Mouse (Mus musculus): ENCODE measurements around the gene Birc5. TPM values are rescaled to one million over a fixed set of nuclear protein-coding genes. Genes with fewer than 3 reads are reported as not detected.

Gene Birc5
- total and polyA plus RNA-seq, 3 experiments: 193 to 289 (median 270) TPM

DNA sequence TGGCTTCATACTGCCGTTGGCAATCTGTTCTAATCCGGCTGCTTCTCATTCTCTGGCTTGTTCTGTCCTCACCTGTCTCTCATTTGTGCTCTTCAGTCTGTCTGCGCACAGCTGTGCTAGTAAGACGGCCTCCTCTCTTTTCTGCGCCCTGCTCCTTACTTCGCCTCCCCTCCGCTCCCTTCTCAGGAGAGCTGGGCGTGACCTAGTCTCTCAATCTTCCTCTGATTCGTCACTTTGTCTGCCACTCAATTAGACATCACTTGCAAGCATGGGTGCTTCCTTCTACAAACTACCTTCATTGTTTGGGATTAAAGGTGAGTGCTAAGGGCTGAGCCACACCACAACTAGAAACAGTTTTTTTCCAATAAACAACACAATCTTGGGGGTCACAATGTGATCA, 5.2 kb downstream of the Birc5 start:
- no peak overlapping the region for H3K4me3 ChIP-seq (replicated peaks in 1 of 3; ENCODE audit: low read depth in 2 of 3, low read length in 2 of 3, poor library complexity in 1 of 3)
- no peaks in the 10 kb centered on the region for H3K27me3 ChIP-seq (replicated peaks)
- H3K79me2 ChIP-seq (replicated peaks; ENCODE audit: control insufficient read depth, extremely low read depth, insufficient read depth, poor library complexity, severe bottlenecking): peaks cover 36% of the 10 kb centered on the region
- no peak overlapping the region for H3K27ac ChIP-seq (ENCODE audit: insufficient read depth, low read depth)
- peaks cover 4 to 19% of the 10 kb centered on the region in 2 experiments for H3K4me1 ChIP-seq (ENCODE audit: control insufficient read depth in 1 of 2, insufficient read depth in 2 of 2)
- DNase-seq (ENCODE audit: extremely low read depth): no peak
- H3K36me3 ChIP-seq (replicated peaks in 1 of 2; ENCODE audit: control insufficient read depth in 1 of 2, insufficient read depth in 1 of 2, low read length in 1 of 2): peaks cover 48 to 80% of the 10 kb centered on the region in 2 experiments
- H3K9me3 ChIP-seq (replicated peaks; ENCODE audit: low read length): peaks cover 13% of the 10 kb centered on the region
- TF ChIP-seq POLR2AphosphoS2 (IDR thresholded peaks at IDR 0.05; ENCODE audit: low read depth, low read length): no peak
- TF ChIP-seq KAT2A (IDR thresholded peaks at IDR 0.05; ENCODE audit: insufficient replicate concordance, low read length): no peak
- no peak overlapping the region for H3K9ac ChIP-seq (ENCODE audit: insufficient read depth, low read depth)
- no peak overlapping the region for H3K4me2 ChIP-seq (ENCODE audit: insufficient read depth, low read depth, poor library complexity, severe bottlenecking)
- in situ Hi-C loops (cut with MboI; ENCODE audit: low pct_ligation_motif_present, low pct_unique_long_range_greater_than_20kb, low sequenced_read_pairs) (no loop called here), dilution Hi-C loops (cut with MboI; ENCODE audit: extremely low pct_ligation_motif_present, extremely low pct_unique_long_range_greater_than_20kb, low sequenced_read_pairs) (no loop called here)

DNA sequence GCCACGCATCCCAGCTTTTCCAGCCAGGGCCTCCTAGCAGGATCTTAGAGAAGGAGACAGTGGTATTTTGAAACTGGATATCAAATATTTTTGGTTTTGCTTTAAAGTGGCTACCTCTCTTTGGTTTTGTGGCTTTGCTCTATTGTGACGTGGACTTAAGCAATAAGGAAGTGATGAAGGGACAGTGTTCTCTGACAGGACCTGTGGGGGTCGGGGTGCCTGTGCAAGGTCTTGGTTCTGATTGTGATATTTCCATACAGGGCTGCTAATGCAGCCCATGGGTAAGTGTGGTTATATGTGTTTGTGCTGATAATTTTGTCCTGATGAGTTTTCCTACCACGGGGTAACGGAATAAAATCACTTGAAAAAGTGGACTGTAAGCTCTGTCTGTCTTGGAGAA, 6.3 kb downstream of the Birc5 start:
- Histone ChIP-seq H3K27me3 (replicated peaks) (no peaks in the 10 kb centered on the region), H3K36me3 (replicated peaks in 1 of 2; ENCODE audit: control insufficient read depth in 1 of 2, insufficient read depth in 1 of 2, low read length in 1 of 2) (peaks cover 48 to 81% of the 10 kb centered on the region in 2 experiments), H3K4me2 (ENCODE audit: insufficient read depth, low read depth, poor library complexity, severe bottlenecking) (no peak overlapping the region), H3K27ac (ENCODE audit: insufficient read depth, low read depth) (no peak overlapping the region), H3K4me3 (replicated peaks in 1 of 3; ENCODE audit: low read depth in 2 of 3, low read length in 2 of 3, poor library complexity in 1 of 3) (no peak overlapping the region), H3K4me1 (ENCODE audit: control insufficient read depth in 1 of 2, insufficient read depth in 2 of 2) (peaks cover 2 to 17% of the 10 kb centered on the region in 2 experiments), H3K9ac (ENCODE audit: insufficient read depth, low read depth) (no peak overlapping the region), H3K79me2 (replicated peaks; ENCODE audit: control insufficient read depth, extremely low read depth, insufficient read depth, poor library complexity, severe bottlenecking) (peaks cover 25% of the 10 kb centered on the region), H3K9me3 (replicated peaks; ENCODE audit: low read length) (peaks cover 13% of the 10 kb centered on the region)
- no peak for TF ChIP-seq ZKSCAN1 (IDR thresholded peaks at IDR 0.05; ENCODE audit: borderline replicate concordance, low read depth, low read length)
- no peak for TF ChIP-seq POLR2A (IDR thresholded peaks at IDR 0.05; ENCODE audit: low read depth, low read length)
- TF ChIP-seq JUND (conservative IDR thresholded peaks at IDR 0.05; ENCODE audit: low read depth, low read length): no peak
- TF ChIP-seq USF1 (IDR thresholded peaks at IDR 0.05; ENCODE audit: low read depth, low read length): no peak
- TF ChIP-seq ZNF384 (IDR thresholded peaks at IDR 0.05; ENCODE audit: low read depth, low read length): no peak
- no peak for TF ChIP-seq UBTF (IDR thresholded peaks at IDR 0.05; ENCODE audit: low read depth, low read length)
- TF ChIP-seq EP300 (IDR thresholded peaks at IDR 0.05; ENCODE audit: low read length): no peak
- TF ChIP-seq ZMIZ1 (IDR thresholded peaks at IDR 0.05; ENCODE audit: low read depth, low read length): no peak
- no peak for TF ChIP-seq MAZ (IDR thresholded peaks at IDR 0.05; ENCODE audit: low read depth, low read length)
- no peak for TF ChIP-seq MYC (IDR thresholded peaks at IDR 0.05; ENCODE audit: low read depth, low read length)
- no peak for TF ChIP-seq E2F4 (IDR thresholded peaks at IDR 0.05; ENCODE audit: insufficient replicate concordance, low read depth, low read length)
- TF ChIP-seq SMC3 (IDR thresholded peaks at IDR 0.05; ENCODE audit: low read depth, low read length): no peak
- no peak for TF ChIP-seq HCFC1 (IDR thresholded peaks at IDR 0.05; ENCODE audit: low read depth, low read length)
- no peak for TF ChIP-seq MAFK (IDR thresholded peaks at IDR 0.05; ENCODE audit: insufficient replicate concordance, low read length)
- no peak for TF ChIP-seq ELF1 (IDR thresholded peaks at IDR 0.05; ENCODE audit: low read depth, low read length)
- TF ChIP-seq RCOR1 (conservative IDR thresholded peaks at IDR 0.05; ENCODE audit: low read depth, low read length): no peak
- TF ChIP-seq POLR2AphosphoS2 (IDR thresholded peaks at IDR 0.05; ENCODE audit: low read depth, low read length): no peak
- no peak for TF ChIP-seq PAX5 (IDR thresholded peaks at IDR 0.05; ENCODE audit: low read length)
- DNase-seq (ENCODE audit: extremely low read depth): no peak
- in situ Hi-C loops (cut with MboI; ENCODE audit: low pct_ligation_motif_present, low pct_unique_long_range_greater_than_20kb, low sequenced_read_pairs): no loop called here
- dilution Hi-C loops (cut with MboI; ENCODE audit: extremely low pct_ligation_motif_present, extremely low pct_unique_long_range_greater_than_20kb, low sequenced_read_pairs): no loop called here

Measured in CH12.LX (cell line).